ENCODE assay signal across 12 mouse cellular contexts in the genomic region with DNA sequence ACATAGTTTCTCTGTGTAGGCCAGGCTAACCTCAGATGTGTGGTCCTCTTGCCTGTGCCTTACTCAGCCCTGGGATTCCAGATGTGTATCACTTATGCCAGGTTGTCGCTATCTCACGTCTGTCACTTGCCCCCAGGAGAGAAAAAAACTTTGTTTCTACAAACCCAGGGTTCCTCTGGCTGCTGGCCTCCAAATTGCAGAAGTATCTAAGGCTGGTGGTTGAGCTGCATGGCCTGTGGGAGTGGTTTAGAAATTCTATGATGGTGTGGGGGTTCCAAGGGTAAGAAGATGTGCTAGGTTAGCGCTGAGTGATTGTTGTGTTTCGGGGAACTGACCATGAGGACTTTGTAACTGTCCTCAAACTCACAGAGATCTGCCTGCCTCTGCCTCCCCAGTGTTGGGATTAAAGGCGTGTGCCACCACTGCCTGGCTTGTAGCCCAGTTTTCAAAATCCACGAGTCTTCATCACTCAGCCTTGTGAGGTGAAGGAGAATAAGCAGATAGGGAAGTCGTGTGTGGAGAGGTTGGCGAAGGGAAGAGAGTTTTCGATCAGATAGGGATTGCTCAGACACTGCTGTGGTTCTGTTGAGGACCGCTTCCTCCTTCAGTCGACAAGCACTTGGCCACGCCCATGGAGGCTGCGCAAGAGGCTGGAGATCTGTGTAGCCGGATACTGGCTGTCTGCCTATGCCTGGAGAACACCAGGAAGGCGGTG. TPM values are rescaled to one million over a fixed set of nuclear protein-coding genes. Genes with fewer than 3 reads are reported as not detected.
A peak's percentile ranks its signal among the peaks of the same experiment; 100 is the strongest.
DNase-seq lines count a peak whose midpoint lies in the region; ATAC-seq and TF ChIP-seq lines count a peak whose summit lies in the region.
"Had no signal": no experiment of that assay in that cellular context is flagged by ENCODE, and none has a peak within 500 bp of the region (broad histone marks: within the 10 kb centered on the region; RNA-seq: fewer than 3 reads in every experiment).

No protein-coding gene starts in this region.

- no peak for TF ChIP-seq CTCF in stomach, postnatal 0 days (IDR thresholded peaks at IDR 0.05; ENCODE audit: low read depth)

- no peak for TF ChIP-seq EP300 in stomach, postnatal 0 days (optimal IDR thresholded peaks at IDR 0.05)

- H3K4me1 ChIP-seq in stomach, embryonic 15.5 days, result no peaks in the 10 kb centered on the region
- no peaks in the 10 kb centered on the region for H3K4me1 ChIP-seq in stomach, postnatal 0 days (replicated peaks; ENCODE audit: control insufficient read depth, insufficient read depth)
- no peaks in the 10 kb centered on the region; the same call in 1 of the 2 replicates for H3K4me1 ChIP-seq in liver, embryonic 16.5 days (ENCODE audit: control insufficient read depth, low read depth, low read length)

- H3K27me3 ChIP-seq in stomach, embryonic 15.5 days (replicated peaks), result no peaks in the 10 kb centered on the region
- no peaks in the 10 kb centered on the region for H3K27me3 ChIP-seq in stomach, postnatal 0 days (ENCODE audit: control insufficient read depth, insufficient read depth, low read length)
- H3K27me3 ChIP-seq in liver, embryonic 16.5 days (ENCODE audit: control insufficient read depth, insufficient read depth, low read depth, low read length), result no peaks in the 10 kb centered on the region
- H3K27me3 ChIP-seq: heart, embryonic 13.5 days; neural tube, embryonic 12.5 days had no signal

- H3K4me2 ChIP-seq in stomach, embryonic 15.5 days, result no peak overlapping the region
- H3K4me2 ChIP-seq in stomach, postnatal 0 days (replicated peaks; ENCODE audit: low read depth), result no peak overlapping the region
- H3K4me2 ChIP-seq in liver, embryonic 16.5 days (ENCODE audit: low read depth, low read length), result no peak overlapping the region
- H3K4me2 ChIP-seq: heart, embryonic 13.5 days; neural tube, embryonic 12.5 days had no signal

- ATAC-seq in stomach, embryonic 15.5 days (ENCODE audit: insufficient read depth, low FRiP score, low read depth), result peak; percentile 36; the same call in 1 of the 2 replicates
- ATAC-seq in stomach, postnatal 0 days (ENCODE audit: low FRiP score, low TSS enrichment), result no peak
- peak; percentile 56; the same call in 1 of the 2 replicates for ATAC-seq in liver, embryonic 16.5 days (ENCODE audit: low read depth)
- ATAC-seq in neutrophil, adult 5-6 weeks (ENCODE audit: extremely low read depth, insufficient number of reproducible peaks, low FRiP score, poor library complexity, severe bottlenecking), result peak; percentile 76

- no peak overlapping the region for H3K9ac ChIP-seq in stomach, embryonic 15.5 days
- no peak overlapping the region for H3K9ac ChIP-seq in stomach, postnatal 0 days (ENCODE audit: low read length)
- no peak overlapping the region for H3K9ac ChIP-seq in liver, embryonic 16.5 days (ENCODE audit: low read depth, low read length)
- H3K9ac ChIP-seq: heart, embryonic 13.5 days; neural tube, embryonic 12.5 days had no signal

- no peaks in the 10 kb centered on the region for H3K9me3 ChIP-seq in stomach, embryonic 15.5 days
- H3K9me3 ChIP-seq in stomach, postnatal 0 days (ENCODE audit: control insufficient read depth, low read length), result no peaks in the 10 kb centered on the region
- no peaks in the 10 kb centered on the region; the same call in 1 of the 2 replicates for H3K9me3 ChIP-seq in liver, embryonic 16.5 days (replicated peaks; ENCODE audit: control insufficient read depth, low read length)
- H3K9me3 ChIP-seq: neural tube, embryonic 12.5 days had no signal

- 83% methylated on average over 15 of the region's 15 CpGs for WGBS in stomach, embryonic 15.5 days
- WGBS in stomach, postnatal 0 days, result 86% methylated on average over 15 of the region's 15 CpGs
- 23% methylated on average over 15 of the region's 15 CpGs for WGBS in liver, embryonic 16.5 days (ENCODE audit: insufficient replicate concordance)

- no peak overlapping the region for H3K4me3 ChIP-seq in stomach, embryonic 15.5 days (replicated peaks)
- H3K4me3 ChIP-seq in stomach, postnatal 0 days (ENCODE audit: low read depth, low read length), result no peak overlapping the region
- no peak overlapping the region for H3K4me3 ChIP-seq in liver, embryonic 16.5 days (ENCODE audit: low read depth, low read length)
- H3K4me3 ChIP-seq: heart, embryonic 13.5 days; neural tube, embryonic 12.5 days had no signal

- H3K36me3 ChIP-seq in stomach, embryonic 15.5 days, result no peaks in the 10 kb centered on the region
- no peaks in the 10 kb centered on the region for H3K36me3 ChIP-seq in stomach, postnatal 0 days (ENCODE audit: control insufficient read depth, insufficient read depth, low read length)
- H3K36me3 ChIP-seq in liver, embryonic 16.5 days (ENCODE audit: control insufficient read depth, insufficient read depth), result no peaks in the 10 kb centered on the region; the same call in 1 of the 2 replicates
- H3K36me3 ChIP-seq: heart, embryonic 13.5 days; neural tube, embryonic 12.5 days had no signal

- no peak overlapping the region for H3K27ac ChIP-seq in stomach, embryonic 15.5 days
- no peak overlapping the region for H3K27ac ChIP-seq in stomach, postnatal 0 days (replicated peaks)
- H3K27ac ChIP-seq in liver, embryonic 16.5 days (ENCODE audit: low read length), result peak overlapping the region; percentile 60
- H3K27ac ChIP-seq: heart, embryonic 13.5 days; kidney, postnatal 0 days; neural tube, embryonic 12.5 days had no signal

- DNase-seq in stomach, postnatal 0 days (ENCODE audit: low spot score), result no peak
- peak; percentile 73 for DNase-seq in c-Kit-positive CD71-negative TER-119-negative erythroid progenitor cells, embryonic 14.5 days (ENCODE audit: low read depth)
- DNase-seq in kidney, postnatal 10 days, result no peak
- DNase-seq in neural tube, embryonic 10.5 days (ENCODE audit: extremely low spot score, low spot score), result no peak
- no peak for DNase-seq in cerebellum, adult 8-10 months
- DNase-seq: cerebellum, adult 9-10 months had no signal

RNA-seq across cellular contexts. Expression of a gene that starts 10.0 kb away (rescaled TPM):
- 26.1 and 32.2 TPM in 2 replicates for polyA plus RNA-seq in stomach, embryonic 15.5 days (2015; fragmentation: Nextera tagmentation; extraction: Ambion mirVana)
- polyA plus RNA-seq in stomach, postnatal 0 days (2015; fragmentation: Nextera tagmentation; extraction: Ambion mirVana), result 8.2 and 9.3 TPM in 2 replicates
- 47.5 and 49.0 TPM in 2 replicates for polyA plus RNA-seq in liver, embryonic 16.5 days (2015; fragmentation: Nextera tagmentation; extraction: Ambion mirVana)
- 1,084 and 1,252 TPM in 2 replicates for total RNA-seq in neutrophil, adult 5-6 weeks (2017)
